Mouse (Mus musculus) CD4-positive helper T cell, adult 2 months (primary cell): ENCODE results near the gene Eno3.
A peak's percentile ranks its signal among the peaks of the same experiment; 100 is the strongest.

Experiments used
- DNase-seq: peaks from one replicate; pipeline ENCODE4 v3.0.0-alpha.2; 2012; ENCODE audit warnings: low read depth, missing footprints, low spot score

The Eno3 gene

DNA sequence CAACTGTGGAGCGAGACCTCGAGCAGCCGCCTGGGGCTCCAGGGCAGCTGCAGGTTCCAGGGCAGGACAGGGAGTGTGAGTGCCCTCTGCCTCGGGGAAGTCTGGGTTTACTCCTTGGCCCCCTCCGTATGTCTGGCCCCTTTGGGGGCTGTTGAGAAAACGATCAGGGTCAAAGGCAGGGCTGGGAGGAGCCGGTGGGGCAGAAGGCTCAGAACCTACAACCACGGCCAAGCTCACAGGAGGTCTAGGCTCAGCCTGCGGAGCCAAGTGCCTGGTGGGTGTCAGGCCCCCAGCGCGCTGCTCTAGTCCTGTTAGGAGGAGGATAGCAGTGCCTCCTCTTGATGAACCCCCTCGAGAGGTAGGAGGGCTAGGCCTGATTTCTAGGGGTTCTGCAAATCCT lies 24.2 kb downstream of the Eno3 start:
- DNase-seq = no peak

DNA sequence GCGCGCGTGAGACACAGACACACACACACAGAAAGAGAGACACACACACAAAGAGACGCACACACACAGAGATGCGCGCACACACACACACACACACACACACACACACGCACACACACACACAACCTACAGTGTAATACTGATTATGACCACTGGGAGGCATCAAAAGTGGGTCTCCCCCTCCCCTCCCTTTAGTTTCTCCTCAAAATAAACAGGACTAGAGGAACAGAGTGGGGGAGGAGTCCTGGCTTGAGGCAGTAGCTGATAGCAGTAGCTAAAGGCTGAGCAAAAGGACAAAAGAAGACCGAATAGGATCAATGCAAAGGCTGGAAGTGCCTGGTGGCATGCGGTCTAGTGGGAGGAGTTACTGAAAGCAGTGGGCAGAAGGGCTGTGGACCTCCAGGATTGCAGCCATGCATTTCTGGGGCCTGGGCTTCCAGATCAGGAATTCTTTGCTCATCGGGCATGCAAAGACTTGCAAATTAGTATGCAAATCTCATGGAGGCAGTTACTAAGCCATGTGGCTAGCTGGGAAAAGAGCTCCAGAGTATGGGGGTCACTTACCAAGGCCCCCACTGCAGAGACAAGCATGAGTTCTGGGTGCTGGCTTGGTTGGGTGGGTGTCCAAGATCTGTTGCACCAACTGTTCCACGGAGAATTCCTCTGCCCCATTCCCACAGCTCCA lies 25.0 kb downstream of the Eno3 start:
- peak; percentile 70 for DNase-seq

DNA sequence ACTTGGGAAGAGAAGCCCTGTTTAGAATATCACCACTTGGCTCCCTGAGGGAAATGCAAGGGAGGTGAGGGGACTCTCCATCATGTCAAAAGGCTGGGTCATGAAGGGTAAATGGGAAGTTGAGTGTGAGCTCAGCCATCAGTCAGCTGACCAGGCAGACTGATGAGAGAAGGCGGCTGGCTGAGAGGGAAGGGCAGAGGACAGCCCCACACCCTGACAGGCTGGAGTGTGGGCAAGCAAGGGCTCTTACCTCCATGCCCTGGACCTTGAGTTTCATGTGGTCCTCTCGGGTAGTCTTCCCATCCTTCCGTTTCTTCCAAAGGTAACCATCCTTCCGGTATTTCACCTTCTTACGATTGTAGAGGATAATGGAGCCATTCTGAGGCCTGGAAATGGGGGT lies 26.6 kb downstream of the Eno3 start:
- no peak for DNase-seq

DNA sequence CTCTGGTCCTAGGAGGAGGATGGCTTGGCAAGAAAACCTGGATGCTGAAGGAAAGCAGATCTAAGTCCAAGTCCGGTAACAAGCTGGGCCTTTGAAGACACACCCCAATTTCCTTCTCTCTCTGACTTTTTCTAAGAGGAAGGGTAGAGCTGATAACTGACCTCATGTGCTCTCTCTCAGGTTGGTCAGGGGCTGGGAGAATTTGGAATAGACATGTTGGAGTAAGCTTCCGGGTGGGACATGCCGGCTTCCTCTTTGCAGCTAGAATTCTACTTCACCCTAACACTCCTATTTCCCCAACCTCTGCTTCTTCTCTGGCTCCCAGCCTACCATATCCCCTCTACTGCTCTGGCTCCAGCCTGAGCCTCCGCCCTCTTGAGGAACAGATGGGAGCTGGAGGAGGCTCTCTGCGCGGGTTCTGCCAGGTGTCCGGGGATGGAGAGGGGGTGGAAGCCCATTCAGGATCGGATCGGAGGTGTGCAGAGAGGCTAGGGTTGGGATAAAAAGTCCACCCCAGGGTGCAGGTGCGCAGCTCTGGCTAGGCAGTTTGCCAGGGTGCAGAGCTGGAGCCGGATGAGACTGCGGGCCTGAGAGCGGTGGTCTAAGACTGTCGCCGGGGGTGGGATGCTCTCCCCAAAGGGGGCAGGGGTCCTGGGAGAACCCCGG lies 30.0 kb downstream of the Eno3 start:
- peak; percentile 30 for DNase-seq

DNA sequence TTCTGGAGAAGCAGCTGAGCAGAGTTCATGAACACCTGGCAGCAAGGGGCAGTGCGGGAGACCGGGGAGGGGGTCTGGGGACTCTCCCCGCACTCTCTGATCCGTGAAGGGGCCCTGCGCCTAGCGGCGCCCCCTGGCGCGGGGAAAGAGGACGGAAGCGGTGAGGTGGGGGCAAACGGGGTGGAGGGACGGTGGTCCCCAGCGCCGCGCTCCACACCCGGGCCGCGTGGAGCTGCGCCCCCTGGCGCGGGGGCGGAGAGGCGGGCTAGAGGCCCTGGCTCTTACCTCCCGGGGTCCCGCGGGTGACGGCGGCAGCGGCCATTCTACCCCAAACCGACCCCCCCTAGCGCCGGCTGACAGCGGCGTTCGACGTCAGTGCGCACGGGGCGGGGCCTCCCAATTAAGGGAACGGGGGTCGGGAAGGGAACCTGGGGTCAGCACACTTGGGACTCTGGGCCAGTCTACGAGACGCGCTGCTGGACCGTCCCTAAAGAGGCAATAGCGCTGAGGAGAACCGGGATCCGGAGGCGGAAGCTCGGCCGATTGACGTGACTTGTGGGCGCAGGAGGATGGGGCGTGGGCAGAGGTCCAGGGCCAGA lies 30.7 kb downstream of the Eno3 start, which contains the start of gene Camta2:
Gene Camta2 (minus strand): TSS at position 505 of the 599 bp plus-strand sequence.
- DNase-seq = peak; percentile 84

DNA sequence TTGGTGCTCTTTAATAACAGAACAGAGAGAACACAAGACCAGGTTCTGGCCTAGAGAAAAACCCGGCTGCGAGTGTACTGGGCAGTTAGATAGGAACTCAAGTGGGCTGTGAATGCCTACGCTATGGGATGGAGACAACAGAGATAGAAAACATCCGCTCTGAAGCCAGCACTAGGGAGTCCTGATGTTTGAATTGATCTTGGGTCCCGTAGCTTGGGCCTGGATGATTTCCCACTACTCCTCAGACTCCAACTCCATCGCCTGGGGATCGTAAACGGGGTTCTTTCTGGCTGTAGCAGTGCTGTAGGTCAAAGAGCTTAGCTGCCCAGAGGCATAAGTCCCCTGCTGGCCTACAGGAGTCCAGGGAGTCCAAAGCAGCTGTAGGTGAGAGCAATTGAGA lies 31.4 kb downstream of the Eno3 start:
- no peak for DNase-seq

DNA sequence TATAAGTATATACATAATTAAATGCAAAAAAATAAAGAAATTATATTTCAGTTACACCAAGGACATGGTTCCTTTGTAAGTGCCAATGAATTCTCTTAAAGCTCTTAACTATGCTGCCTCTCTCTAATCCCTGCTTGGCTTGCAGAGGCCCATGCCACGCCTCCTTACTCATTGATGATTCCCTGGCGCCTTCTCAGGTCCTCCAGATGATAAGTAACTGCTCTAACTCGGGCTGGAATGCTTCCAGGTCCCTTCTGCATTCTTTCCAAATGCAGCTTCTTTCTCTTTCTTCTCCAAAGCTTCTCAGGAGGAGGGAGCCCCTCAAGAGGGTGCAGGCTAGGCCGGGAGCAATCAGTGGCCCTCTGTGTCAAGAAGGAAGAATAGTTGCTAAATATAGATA lies 32.6 kb downstream of the Eno3 start:
- no peak for DNase-seq

DNA sequence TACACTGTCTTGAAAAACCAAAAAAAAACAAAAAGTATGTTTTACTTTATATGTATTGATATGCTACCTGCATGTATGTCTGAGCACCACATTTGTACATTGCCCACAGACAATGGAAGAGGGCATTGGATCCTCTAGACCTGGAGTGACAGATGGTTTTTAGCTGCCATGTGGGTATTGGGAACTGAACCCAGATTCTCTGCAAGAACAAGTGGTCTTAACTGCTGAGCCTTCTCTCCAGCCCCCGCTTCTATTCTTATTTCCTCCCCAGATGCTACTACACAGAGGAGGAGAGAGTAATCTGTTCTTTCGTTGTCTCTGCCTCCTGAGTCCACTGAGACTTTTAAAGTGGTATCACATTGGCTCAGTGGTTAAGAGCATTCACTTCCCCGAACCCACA lies 36.5 kb downstream of the Eno3 start:
- DNase-seq = no peak

DNA sequence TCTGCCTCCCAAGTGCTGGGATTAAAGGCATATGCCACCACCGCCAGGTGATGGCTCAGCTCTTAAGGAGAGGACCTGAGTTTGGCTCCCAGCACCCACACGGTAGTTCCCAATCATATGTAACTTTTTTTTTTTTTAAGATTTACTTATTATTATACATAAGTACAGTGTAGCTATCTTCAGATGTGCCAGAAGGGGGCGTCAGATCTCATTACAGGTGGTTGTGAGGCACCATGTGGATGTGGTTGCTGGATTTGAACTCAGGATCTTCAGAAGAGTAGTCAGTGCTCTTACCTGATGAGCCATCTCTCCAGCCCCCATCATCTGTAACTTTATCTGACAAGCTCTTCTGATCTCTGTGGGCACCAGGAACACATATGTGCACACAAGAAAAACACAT lies 40.4 kb downstream of the Eno3 start:
- DNase-seq = peak; percentile 49

DNA sequence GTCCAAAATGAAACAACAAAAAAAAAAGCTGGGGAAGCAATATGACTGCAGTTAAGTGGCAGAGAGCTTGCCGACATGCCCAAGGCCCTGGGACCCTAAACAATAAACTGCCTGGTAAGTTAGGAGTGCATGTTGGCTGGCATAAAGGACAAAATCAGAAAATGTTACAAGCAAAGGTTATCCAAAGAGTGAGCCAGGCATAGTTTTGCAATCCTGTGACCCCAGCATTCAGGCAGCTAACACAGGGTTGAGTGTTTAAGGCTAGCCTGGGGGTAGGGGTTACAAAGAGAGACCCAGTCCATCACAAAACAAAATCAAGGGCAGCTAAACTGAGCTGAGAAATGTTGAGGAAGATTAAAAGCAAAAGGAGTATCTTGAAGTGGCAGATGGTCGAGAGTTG lies 42.0 kb downstream of the Eno3 start:
- no peak for DNase-seq

DNA sequence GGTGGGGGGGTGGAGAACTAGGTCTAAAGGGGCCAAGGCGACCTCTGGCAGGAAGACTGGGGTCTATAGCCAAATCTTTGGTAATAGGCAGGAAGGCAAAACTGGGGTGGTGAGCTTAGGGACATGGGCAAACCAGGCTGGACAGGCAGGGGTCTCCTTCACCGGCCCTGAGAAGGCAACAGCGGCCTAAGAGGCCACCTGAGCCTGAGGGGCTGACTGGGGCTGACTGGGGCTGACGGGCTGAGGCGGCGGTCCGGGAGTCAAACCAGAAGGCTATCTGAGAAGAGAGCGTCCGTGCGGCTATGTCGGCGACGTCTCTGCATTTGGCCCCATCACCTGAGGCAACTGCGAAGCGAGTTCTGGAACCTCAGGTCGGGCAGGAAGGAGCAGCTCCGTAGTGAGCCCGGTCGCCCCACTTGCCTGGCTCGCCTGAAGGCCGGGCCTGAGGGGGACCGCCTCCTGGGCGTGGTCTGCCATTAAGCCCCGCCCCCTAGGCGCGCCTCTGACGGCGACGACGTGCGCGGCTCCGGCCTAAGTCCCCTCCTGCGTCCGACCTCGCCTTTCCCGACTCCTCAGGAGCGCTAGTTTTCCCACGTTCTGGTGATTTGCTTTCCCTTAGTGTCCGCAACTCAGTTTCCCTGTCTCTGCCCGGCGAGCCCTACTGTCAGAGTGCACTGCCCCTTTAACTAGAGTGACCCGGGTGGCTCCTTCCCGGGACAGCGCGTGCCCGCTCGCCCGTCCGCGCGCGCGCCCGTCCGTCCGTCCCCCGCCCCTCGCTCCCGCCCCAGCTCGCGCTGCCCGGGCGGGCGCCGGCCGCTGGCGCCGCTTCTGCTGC lies 42.9 kb downstream of the Eno3 start, which contains the start of the genes Inca1 and Kif1c:
Gene Inca1 (minus strand): TSS at position 434 of the 835 bp plus-strand sequence.
Gene Kif1c (plus strand): TSS at position 827 of the 835 bp plus-strand sequence.
- DNase-seq = peak; percentile 95

DNA sequence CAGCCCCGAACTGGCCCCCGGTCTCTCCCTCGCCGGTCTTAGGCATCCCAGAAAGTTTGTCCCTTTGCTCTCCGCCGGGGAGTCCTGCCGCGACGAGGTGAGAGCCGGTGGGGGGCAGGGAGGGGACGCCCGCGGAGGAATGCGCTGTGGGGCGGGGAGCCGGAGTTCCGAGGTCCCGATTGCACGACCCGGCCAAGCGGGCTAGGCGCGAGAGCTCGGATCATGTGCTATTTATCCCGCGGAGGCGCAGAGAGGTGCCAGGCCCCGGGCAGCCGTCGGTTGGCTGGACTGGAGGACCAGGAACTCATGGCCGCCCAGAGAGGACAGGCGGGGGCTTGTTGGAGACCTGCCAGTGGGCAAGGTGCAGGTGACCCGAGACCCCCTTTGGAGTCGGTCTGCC lies 43.6 kb downstream of the Eno3 start:
- DNase-seq = peak; percentile 68

DNA sequence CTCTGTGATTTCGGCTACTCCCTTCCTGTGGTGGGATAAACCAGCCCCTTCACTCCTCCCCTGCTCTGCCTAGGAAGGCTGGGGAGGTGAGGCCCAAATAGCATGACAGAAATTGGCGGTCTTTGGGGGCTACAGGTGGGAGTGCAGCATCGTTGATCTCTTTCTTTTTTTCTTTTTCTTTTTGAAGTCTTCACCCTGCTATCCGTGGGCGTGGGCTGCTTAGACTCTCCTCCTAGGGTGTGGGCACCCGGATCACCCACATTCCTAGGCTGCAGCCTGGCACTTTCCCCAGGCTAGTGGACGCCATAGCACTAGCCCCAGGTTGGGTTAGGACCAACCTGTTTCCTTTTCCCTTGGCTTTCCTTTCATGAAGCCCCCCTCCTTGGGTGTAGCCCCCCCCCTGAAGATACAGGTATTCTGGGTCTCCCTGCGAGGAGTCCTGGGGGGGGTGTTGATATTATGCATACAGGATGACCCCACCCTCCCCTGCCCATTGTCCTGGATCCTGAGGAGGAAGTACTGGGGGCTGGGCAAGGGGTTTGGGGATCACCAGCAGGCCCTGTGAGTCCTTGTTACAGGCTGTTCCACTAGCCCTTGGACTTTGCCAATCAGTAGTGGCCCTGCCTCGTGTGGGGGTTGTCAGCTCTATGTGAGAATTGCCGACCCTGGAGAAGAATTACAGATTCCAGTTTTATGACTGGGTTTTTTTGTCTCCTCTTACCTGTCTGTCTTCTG lies 44.4 kb downstream of the Eno3 start:
- DNase-seq = no peak

DNA sequence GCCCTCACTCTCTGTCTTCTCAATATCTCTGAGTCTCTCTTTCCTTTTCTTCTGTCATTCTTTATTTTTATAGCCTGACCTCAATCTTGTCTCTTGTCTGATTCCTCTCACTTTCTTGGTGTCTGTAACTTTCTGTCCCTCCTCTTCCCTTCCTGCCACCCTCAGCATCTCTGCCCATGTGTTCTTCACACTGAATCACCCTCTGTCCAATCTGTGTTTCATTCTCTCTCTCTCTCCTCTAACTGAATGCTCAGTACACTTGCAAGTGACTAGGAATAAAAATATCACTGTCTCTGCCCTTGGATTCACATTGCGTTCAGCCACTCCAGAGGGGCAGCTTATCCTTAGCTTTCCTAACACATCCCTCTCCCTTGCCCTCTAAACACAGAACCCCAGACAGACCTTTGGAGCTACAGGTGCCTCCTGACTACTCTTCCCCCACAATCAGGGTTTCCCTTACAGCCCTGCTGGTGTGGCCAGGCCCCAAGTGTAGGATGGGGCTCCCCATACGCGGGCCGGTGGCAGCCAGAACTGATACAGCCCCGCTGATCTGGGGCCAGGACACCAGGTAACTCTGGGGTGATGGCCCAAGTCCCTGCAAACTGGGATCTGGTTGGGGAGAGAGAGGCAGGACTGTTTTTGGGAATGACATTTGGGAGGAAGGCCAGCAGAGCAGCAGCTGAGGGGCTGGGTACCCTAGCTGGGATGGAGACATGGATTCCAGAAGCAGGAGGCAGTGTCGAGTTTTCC lies 45.2 kb downstream of the Eno3 start:
- no peak for DNase-seq

DNA sequence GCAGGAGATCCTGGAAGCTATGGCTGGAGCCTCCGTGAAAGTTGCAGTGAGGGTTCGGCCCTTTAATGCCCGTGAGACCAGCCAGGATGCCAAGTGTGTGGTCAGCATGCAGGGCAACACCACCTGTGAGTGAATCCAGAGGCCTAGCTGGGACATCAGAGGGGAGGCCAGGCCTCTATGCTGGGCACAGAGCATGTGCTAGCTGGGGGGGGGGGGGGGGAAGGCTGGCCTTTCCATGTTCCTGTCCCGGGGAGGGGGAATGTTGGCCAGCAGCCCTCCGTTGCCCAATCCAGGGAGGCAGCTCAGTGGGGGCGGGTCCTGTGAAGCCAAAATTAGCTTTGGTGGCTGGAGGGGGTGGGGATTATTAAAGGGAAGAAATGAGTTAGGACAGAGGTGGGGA lies 45.8 kb downstream of the Eno3 start:
- DNase-seq = no peak

DNA sequence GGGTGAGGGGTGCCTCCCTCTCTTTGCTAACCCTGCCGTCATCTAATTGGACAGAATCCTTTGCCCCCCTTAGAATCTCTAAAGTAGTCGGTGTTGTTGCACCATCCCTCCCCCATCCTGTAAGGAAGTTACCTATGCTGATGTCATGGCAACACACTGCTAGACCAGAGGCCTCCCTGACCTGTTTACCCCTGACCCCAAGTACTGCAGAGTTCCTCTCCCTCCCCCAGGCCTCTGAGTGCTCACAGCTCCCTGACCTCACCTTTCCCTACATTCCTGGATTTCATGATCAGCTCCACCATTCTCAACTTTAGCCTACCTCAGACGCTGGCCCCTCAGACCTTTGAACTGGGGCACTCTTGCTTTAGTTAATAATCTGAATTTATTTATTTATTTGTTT lies 49.1 kb downstream of the Eno3 start:
- DNase-seq = no peak

DNA sequence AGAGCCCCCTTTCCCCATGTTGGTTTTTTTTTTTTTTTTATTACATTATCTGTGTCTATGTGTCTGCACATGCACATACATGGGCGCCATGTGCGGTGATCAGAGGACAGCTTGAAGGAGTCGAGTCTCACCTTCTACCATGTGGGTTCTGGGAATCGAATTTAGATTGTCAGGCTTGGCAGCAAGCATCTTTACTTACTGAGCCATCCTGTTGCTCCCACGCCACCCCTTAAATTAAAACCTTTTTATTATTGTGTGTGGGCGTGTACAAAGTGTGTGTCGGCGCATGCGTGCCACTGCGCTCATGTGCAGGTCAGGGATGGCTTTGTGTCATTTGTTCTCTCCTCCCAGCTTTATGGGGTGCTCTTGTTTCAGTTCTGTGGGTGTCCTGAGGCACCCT lies 54.0 kb downstream of the Eno3 start:
- DNase-seq = no peak
